Mouse (Mus musculus) spleen, postnatal 4 days (tissue): ENCODE data around the gene 2410137M14Rik.
A peak's percentile ranks its signal among the peaks of the same experiment; 100 is the strongest.

ENCODE experiments used
- DNase-seq, 2 experiments: peaks; one replicate each; pipeline ENCODE4 v3.0.0; 2022; ENCODE audit warnings: low spot score in 2 of 2

Gene 2410137M14Rik

DNA sequence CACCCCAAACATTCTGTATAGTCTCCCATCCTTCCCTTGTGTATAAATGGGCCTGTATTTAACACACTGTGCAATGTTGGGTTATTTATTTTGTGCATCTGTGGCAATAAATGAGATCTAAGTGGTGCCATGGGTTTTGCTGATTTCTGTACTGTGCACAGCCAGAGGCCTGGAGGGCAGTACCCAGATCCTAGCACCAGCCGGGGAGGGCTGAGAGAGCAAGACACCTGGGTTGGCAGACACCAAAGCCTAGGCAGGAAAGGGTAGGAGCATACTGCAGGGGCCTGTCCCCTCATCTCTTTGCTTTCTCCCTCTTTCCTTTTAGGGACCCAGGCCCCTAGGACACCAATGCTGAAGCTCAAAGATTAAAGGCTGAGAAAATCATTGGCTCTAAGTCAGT is 32.8 kb downstream of the 2410137M14Rik start:
- DNase-seq = no peak

DNA sequence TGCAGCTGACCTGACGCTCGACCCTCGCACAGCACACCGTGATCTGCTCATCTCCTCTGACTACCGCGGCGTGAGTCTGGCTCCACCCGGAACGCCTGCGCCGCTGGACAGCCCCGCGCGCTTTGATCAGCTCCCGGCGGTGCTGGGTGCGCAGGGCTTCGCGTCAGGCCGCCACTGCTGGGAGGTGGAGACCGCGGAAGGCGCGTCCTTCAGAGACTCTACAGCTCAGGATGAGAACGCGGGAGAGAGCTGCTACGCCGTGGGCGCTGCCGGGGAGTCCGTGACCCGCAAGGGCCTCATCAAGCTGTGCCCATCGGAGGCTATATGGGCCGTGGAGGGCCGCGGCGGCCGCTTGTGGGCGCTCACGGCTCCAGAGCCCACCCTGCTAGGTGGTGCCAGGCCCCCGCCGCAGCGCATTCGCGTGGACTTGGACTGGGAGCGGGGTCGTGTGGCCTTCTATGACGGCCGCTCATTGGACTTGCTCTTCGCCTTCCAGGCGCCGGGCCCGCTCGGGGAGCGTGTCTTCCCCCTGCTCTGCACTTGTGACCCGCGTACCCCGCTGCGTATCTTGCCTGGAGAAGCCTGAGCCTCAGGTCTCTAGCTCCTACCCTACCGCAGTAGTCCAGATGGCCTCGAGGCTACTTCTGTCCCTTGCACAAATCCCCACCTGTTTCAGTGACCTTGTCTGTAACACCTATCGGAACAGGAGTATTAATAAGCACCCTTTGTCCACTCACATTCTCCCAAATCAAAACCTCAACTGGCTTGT is 33.8 kb downstream of the 2410137M14Rik start:
- peak in 1 of 2 experiments; percentile 66 for DNase-seq

DNA sequence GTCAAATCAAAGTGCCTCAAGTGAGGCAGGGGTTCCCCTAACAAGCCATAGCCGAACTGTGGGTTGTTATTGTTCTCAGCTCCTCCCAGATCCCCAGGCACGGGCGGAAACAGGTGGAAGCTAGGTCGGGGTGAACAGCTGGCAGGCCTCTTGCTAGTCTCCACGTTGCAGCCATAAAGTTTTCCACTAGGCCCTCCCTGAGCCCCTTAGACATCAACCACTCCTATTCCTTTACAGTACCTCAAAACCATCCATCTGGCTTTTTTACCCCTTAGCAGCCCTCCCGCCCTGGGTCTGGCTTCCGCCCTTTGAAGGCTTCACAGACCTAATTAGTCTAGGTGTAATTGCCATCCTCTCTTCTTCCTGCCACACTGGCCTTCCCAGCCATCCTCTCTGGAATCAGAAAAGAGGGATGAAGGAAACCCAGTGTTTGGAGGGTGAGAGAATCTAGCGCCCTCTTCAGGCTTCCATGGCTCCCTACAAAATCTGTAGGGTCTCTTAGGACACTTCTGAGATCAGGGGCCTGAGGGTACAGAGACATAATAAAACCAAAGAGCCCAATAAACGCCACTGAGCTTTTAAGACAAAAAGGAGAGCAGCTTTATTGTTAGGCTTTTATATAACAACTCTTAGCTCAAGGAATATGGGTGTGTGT is 36.8 kb downstream of the 2410137M14Rik start:
- DNase-seq = no peak

DNA sequence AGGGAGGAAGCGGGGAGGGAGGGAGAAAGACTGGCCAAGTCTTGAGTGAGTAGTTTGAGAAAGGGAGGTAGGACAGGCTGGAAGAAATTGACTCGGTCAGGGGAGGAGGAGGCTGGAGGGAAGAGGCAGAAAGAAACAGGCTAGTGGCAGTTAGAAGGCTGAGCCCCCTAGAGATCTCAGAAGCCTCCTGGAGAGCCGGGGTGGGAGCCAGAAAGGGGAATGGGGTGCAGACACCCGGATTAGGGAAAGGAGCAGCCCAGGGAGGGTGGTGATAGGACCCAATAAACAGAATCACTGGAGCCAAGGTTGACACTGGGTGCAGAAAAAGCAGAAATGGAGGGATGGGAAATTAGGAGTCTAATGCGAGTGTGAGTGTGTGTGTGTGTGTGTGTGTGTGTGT is 37.3 kb downstream of the 2410137M14Rik start:
- DNase-seq = no peak

DNA sequence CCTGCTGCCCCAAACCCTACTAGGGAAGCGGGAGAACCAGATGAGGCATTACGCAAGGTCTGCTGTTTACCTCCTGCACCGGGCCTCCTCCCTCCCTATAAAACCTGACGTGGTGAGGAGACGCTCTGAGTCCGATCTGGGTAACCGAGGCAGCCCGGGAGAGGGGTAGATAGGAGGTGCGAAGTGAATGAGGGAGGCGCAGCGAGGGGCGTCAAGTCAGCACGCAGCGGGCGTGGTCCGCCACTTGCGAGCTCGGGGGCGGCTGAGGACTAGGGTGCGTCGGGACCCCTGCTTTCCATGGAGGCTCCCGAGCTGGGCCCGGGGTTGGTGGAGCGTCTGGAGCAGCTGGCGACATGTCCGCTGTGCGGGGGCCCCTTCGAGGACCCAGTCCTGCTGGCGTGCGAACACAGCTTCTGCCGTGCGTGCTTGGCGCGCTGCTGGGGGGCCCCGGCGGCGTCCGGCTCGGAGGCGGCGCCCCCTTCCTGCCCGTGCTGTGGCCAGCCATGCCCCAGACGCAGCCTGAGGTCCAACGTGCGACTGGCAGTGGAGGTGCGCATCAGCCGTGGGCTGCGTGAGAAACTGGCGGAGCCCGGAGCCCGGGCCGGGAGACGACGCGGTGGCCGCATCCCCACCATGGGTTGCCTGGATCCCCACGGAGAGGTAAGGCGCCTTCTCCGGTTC is 38.1 kb downstream of the 2410137M14Rik start, which contains the start of gene Rnf39:
Gene Rnf39 (plus strand): TSS at position 128 of the 681 bp plus-strand sequence.
- DNase-seq = no peak

DNA sequence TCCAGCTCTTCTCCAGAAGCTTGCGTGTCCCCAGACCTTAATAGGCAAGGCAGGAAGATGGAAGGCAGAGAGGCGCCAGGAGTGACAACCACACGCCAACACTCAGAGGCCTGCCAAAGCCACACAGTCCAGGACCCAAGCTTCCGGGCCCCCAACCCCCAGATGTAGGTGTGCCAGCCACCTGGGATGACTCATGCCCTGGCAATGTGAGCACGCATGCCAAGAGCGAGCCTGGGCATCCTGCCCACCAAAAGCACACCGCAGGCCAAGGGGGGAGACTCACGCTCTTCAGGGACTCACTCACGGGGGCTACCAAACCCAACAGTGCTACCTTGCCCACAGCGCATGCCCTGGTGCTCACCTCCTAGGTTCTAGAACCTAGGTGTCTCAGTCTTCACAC is 38.6 kb downstream of the 2410137M14Rik start:
- no peak for DNase-seq

DNA sequence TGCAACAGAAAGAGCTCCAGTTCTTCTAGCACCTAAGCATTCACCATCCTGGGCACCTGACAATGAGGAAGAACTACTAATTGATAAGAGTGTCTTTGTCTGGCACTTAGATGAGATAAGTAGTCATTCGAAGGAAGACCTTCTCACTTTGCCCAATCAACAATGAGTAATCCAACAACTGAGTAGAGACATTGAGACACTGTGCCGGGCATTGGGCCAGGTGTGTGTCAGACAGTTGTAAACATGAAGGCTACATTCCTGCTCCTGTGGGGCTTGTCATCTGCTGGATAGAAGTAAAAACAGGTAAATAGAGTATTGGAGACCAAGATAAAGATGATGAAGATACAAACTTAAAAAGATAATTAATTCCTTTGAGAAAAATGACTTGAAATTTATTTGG is 43.0 kb downstream of the 2410137M14Rik start:
- no peak for DNase-seq

DNA sequence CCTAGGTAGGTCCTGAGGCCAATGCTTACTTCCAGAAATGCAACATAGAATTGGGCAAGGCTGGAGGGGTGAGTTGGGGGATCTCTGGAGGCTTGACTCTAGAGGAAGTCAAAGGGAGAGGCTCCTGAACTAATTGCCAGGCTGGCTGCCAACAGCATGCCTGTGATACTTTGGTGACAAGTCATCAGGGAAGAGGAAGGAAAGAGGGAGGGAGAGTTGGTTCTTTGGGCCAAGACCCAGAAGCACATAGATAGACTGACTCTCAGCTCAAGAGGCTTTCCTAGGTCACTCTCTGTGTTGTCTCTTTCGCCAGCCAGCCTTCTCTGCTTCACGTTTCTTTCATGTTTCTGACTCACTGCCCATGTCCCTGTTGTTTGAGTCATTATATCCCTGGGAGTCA is 49.2 kb downstream of the 2410137M14Rik start:
- DNase-seq = no peak

DNA sequence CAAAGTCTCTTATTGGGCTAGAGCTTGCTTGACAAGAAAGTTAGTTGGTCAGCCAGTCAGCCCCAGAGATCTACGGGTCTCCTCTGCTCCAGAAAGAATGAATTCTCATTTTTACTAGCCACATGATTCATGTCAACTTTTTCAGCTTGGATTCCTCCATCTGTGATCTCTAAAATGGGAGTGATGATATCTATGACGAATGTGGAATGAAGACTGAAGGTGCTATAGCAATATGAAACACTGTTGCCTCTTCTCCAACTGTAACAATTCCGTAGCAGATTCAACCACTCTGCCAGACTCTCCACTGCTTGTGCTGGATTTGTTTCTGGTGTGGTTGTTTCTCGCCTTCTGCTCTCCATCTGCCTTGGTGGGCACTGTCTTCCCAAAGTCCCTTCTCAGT is 49.9 kb downstream of the 2410137M14Rik start:
- no peak for DNase-seq

DNA sequence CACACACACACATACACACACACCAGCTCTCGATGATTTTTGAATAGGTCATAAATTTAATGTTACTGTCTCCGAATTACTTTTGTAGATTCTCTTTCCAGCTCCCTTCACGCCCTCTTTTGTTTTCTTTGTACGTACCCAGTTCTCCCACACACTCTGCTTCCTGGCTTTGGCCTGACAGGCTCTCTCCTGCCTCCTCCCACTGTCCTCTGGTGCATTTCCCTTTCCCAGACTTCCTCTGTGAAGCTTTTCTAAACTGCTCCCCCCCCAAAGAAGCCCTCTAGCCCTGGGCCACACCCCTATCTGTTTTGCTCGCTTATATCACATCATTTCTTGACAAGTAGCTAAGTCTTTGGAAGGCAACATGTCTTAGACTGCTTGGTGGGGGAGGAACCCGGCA is 50.8 kb downstream of the 2410137M14Rik start:
- no peak for DNase-seq

DNA sequence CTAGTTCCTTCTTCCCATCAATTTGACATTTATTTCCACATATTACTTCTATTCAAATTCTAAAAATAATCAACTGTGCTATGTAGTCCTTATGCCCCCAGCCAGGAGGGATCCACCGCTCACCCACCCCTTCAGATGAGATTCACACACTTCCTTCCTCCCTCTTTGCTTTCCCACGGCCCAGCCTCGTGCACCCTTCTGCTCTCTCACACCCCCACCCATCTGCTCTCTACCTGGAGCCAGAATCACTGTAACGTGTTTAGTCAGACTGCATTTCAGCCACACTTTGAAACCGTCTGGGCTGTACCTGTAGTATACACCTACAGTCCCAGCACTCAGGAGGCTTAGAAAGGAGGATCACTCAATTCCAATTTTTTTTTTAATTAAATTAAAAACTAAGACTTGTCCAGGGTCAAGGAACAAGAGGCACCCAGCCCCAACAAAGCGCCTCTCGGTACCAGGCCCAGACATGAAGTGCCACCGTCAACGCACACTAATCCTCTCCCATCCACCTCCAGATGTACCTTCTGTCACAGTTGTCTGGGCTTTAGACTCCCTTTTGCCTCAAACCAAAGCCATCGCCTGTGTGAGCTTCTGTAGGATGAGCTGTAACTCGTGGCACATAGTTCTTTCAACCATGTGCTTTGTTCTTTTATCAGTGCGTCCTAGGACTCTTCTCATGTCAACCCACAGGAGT is 51.7 kb downstream of the 2410137M14Rik start:
- no peak for DNase-seq
